Mouse (Mus musculus) heart, postnatal 0 days (tissue): ENCODE measurements around the gene Tbc1d10a.

Source experiments
- CTCF ChIP-seq: IDR thresholded peaks from 2 replicates; pipeline ENCODE4 v1.5.1; 2016; ENCODE audit warnings: antibody characterized with exemption, control low read depth, low read depth
- EP300 ChIP-seq: IDR thresholded peaks from 2 replicates; pipeline ENCODE4 v1.6.1; 2016; ENCODE audit warnings: antibody characterized with exemption, low read depth

DNA sequence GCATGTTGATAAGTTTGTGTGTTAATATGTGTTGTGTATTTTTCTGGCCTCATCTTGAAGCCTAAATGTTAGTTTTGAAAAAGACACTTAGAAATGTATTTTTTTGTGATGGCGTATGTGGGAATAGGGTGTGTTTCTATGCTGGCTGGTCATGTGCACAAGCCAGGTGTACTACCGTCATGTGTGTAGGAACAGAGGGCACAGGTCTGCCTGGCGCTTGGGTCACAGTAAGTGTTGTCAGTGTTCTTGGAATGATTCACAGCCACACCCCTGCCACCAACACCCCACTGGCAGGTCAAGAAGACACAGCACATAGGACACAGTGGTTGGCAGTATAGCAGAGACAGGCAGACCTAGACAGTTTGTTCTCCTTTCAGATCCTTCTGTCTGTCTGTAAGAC is 62.6 kb downstream of the Tbc1d10a start:
- TF ChIP-seq CTCF (no peak), EP300 (no peak)
